Mouse (Mus musculus) heart, embryonic 14.5 days (tissue): ENCODE data around the gene Sult3a2. TPM values are rescaled to one million over a fixed set of nuclear protein-coding genes. Genes with fewer than 3 reads are reported as not detected.
"Not testable (repeated sequence)": the region's sequence is repeated elsewhere in the genome, so short reads cannot be mapped to it uniquely, and the experiment has no call there.

Experiments used
- ATAC-seq: fragments of 200-750 bp; cut with Nextera tagmentation; 2 replicates; pipeline ENCODE4 v1.8.0; 2017; ENCODE audit warnings: low read depth, moderate TSS enrichment; ENCODE audit not compliant: insufficient number of reproducible peaks, insufficient read depth, low FRiP score
- H3K27ac ChIP-seq, 2 experiments: fragments of 200-500 bp in 1 of 2; fragments of 300-500 bp in 1 of 2; sonication (generic) in 1 of 2; replicated peaks in 1 of 2; 2 replicates each; pipeline ENCODE4 v1.5.1; 2012 to 2014; ENCODE audit warnings: low read depth in 2 of 2, low read length in 2 of 2, control low read depth in 1 of 2, mild to moderate bottlenecking in 1 of 2, mixed read lengths in 1 of 2; ENCODE audit not compliant: control insufficient read depth in 1 of 2, insufficient read depth in 1 of 2
- H3K27me3 ChIP-seq: fragments of 300-500 bp; sonication (generic); 2 replicates; pipeline ENCODE4 v1.6.1; 2014; ENCODE audit warnings: mild to moderate bottlenecking, low read length, control low read depth; ENCODE audit not compliant: control insufficient read depth, insufficient read depth
- H3K36me3 ChIP-seq: fragments of 300-500 bp; sonication (generic); 2 replicates; pipeline ENCODE4 v1.6.1; 2014; ENCODE audit warnings: mild to moderate bottlenecking, control low read depth, low read length, mixed read lengths; ENCODE audit not compliant: control insufficient read depth, insufficient read depth
- H3K4me1 ChIP-seq, 2 experiments: fragments of 200-500 bp in 1 of 2; fragments of 300-500 bp in 1 of 2; sonication (generic) in 1 of 2; 2 replicates each; pipeline ENCODE4 v1.6.1; 2012 to 2014; ENCODE audit warnings: low read length in 2 of 2, control low read depth in 1 of 2, mixed read lengths in 1 of 2; ENCODE audit not compliant: control insufficient read depth in 2 of 2, insufficient read depth in 2 of 2
- H3K4me2 ChIP-seq: fragments of 300-500 bp; sonication (generic); 2 replicates; pipeline ENCODE4 v1.6.1; 2014; ENCODE audit warnings: mild to moderate bottlenecking, low read length
- H3K4me3 ChIP-seq, 2 experiments: fragments of 200-500 bp in 1 of 2; fragments of 300-500 bp in 1 of 2; sonication (generic) in 1 of 2; 2 replicates each; pipeline ENCODE4 v1.5.1; 2012 to 2014; ENCODE audit warnings: low read length in 2 of 2, mild to moderate bottlenecking in 2 of 2, control low read depth in 1 of 2, low read depth in 1 of 2, moderate library complexity in 1 of 2; ENCODE audit not compliant: control insufficient read depth in 1 of 2, insufficient read depth in 1 of 2
- H3K9ac ChIP-seq: fragments of 300-500 bp; sonication (generic); 2 replicates; pipeline ENCODE4 v1.6.1; 2014; ENCODE audit warnings: mild to moderate bottlenecking, low read length
- H3K9me3 ChIP-seq: fragments of 300-500 bp; sonication (generic); 2 replicates; pipeline ENCODE4 v1.6.1; 2016; ENCODE audit warnings: low read length, control low read depth; ENCODE audit not compliant: control insufficient read depth
- WGBS: fragments of 180-500 bp; shearing (Covaris S2); extraction: QIAGEN DNeasy Blood & Tissue Kit; methylation state at CpG from one replicate; pipeline ENCODE4 v1.1.7; 2014; 5-methylcytosine and 5-hydroxymethylcytosine counted together
- polyA plus RNA-seq: library from polyadenylated mRNA; unstranded; fragments of >200 nt; fragmentation: Nextera tagmentation; extraction: Ambion mirVana; gene quantifications from 2 replicates; pipeline ENCODE4 v1.2.1, GENCODE M21; 2014

Sult3a2 gene
- not detected in 2 replicates for polyA plus RNA-seq

GRCm38 (mm10) chr10:33786604-33787003 lies at the start of gene Sult3a2:
Gene Sult3a2 (minus strand): TSS chr10:33786704.
- Histone ChIP-seq H3K4me2 (no peak within 1 kb of the TSS), H3K4me1 (no peaks in the 10 kb centered on the region), H3K9me3 (no peaks in the 10 kb centered on the region), H3K4me3 (no peak within 1 kb of the TSS), H3K27ac (no peak within 1 kb of the TSS), H3K27me3 (no peaks in the 10 kb centered on the region), H3K36me3 (no peaks in the 10 kb centered on the region), H3K9ac (no peak within 1 kb of the TSS)
- no peak for ATAC-seq
- WGBS: 73% methylated on average over 3 of the region's 3 CpGs

- WGBS: 88% methylated on average over 3 of the region's 3 CpGs
- Histone ChIP-seq H3K27me3 (no peaks in the 10 kb centered on the region), H3K27ac (no peak overlapping the region)
Measured at GRCm38 (mm10) chr10:33820892-33821291, 34.4 kb upstream of the Sult3a2 start.

DNA sequence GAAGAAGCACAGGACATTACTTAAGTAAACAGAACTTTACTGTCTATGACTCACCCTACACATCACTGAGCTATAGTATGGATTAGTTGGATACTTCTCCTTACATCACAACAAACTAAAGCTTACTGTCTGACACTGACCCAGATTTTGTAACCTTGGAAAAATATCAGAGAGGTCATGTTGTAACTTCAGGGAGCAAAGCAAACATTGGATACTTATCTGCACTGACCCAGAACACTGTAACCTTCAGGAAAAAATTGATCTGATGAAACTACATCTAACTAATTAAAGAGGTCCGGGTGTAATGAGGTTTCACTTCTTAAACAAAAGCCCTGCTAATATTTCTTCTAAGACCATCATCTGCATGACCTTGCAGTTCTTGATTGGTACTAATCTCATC lies 30.4 kb upstream of the Sult3a2 start:
- no peak overlapping the region for H3K9ac ChIP-seq
- H3K27me3 ChIP-seq: no peaks in the 10 kb centered on the region
- H3K36me3 ChIP-seq: no peaks in the 10 kb centered on the region
- H3K4me3 ChIP-seq: no peak overlapping the region
- no peak overlapping the region for H3K27ac ChIP-seq
- no peak overlapping the region for H3K4me2 ChIP-seq
- H3K9me3 ChIP-seq: no peaks in the 10 kb centered on the region
- 45% methylated on average over 1 of the region's 1 CpGs for WGBS
- ATAC-seq: no peak
- H3K4me1 ChIP-seq: no peaks in the 10 kb centered on the region

More at GRCm38 (mm10) chr10:33820892-33821291, 34.4 kb upstream of the Sult3a2 start:
- H3K4me2 ChIP-seq: no peak overlapping the region
- H3K4me1 ChIP-seq: no peaks in the 10 kb centered on the region
- H3K9me3 ChIP-seq: no peaks in the 10 kb centered on the region
- no peak overlapping the region for H3K9ac ChIP-seq
- no peaks in the 10 kb centered on the region for H3K36me3 ChIP-seq
- H3K4me3 ChIP-seq: no peak overlapping the region
- no peak for ATAC-seq

DNA sequence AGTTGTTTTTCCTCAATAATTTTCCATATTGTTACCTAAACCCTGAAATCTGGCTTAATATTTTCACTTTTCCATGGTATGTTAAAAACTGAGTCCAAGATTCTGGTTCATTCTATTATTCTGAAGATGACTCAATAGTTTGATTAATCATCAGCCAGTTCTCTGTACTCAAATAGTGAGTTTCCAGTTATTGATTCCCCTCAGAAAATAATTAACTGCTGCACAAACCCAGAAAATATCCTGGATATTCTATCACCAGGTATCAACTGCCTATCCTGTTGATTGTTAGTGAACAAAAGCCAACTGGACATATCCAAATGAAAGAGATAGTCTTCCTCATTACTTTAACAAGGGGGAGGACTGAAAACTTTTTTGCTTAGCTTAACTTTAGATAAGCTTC lies 27.8 kb upstream of the Sult3a2 start:
- H3K9me3 ChIP-seq: no peaks in the 10 kb centered on the region
- no peak overlapping the region for H3K4me3 ChIP-seq
- no peaks in the 10 kb centered on the region for H3K36me3 ChIP-seq
- no peak for ATAC-seq
- H3K27ac ChIP-seq: no peak overlapping the region
- no peaks in the 10 kb centered on the region for H3K4me1 ChIP-seq
- no peak overlapping the region for H3K4me2 ChIP-seq
- no peaks in the 10 kb centered on the region for H3K27me3 ChIP-seq
- H3K9ac ChIP-seq: no peak overlapping the region

DNA sequence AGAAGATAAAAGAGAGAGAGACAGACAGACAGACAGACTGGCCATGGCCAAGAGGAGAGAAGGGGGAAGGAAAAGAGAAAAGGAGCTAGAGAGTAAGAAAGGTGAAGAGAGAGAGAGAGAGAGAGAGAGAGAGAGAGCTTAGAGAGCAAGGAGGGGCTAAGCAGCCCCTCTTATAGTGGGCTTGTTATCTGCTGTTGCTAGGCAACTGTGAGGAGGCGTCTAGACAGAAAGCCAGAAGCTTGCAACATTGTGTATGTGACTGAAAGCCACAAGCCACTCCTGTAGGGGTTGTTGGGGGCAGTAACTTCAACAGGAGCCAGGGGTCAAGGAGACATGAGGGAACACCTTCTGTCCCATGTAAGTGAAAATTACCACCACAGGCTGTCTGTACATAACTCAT lies 25.3 kb upstream of the Sult3a2 start:
- no peak overlapping the region for H3K4me2 ChIP-seq
- no peaks in the 10 kb centered on the region for H3K4me1 ChIP-seq
- no peak overlapping the region for H3K27ac ChIP-seq
- H3K27me3 ChIP-seq: no peaks in the 10 kb centered on the region
- WGBS: 0% methylated on average over 1 of the region's 1 CpGs
- H3K4me3 ChIP-seq: no peak overlapping the region
- no peaks in the 10 kb centered on the region for H3K36me3 ChIP-seq
- ATAC-seq: no peak
- H3K9me3 ChIP-seq: no peaks in the 10 kb centered on the region
- H3K9ac ChIP-seq: no peak overlapping the region

DNA sequence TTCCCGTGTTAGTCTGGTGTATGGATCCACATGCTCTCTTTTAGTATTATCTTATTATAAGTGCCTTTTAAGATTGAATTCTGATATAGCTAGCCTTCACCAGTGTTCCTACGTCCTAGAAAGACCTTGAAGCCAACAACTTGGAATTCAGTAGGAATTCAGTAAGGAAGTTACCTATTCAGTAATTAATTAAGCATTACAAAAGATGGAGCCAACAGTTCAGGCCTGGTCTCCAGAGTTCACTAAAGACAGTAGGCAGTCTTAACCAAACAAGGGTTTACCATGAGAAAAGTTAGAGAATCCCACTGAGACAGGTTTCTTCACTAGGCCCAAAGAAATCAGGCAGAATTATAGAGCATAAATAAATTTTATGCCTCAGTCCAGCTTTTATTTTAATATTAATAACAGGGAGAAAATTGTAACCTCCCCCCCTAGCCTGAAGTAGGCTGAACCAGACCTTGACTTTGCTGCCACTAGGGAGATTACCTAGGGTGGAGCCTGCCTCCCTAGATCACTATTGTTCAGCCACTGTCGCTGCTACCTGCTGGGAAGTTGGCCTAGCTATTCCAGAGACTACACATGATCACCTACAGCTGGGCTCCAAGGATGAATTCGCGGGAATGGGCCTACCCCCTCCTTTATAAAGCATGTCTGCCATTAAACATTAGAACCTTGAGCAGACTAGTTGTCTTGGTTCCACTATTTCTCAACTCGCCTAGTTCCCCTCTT lies 10.9 kb upstream of the Sult3a2 start:
- not testable (repeated sequence) for ATAC-seq, H3K36me3 ChIP-seq, H3K4me3 ChIP-seq, H3K9ac ChIP-seq, H3K4me1 ChIP-seq, H3K4me2 ChIP-seq, H3K27me3 ChIP-seq, H3K27ac ChIP-seq, H3K9me3 ChIP-seq
- 69% methylated on average over 6 of the region's 6 CpGs for WGBS

GRCm38 (mm10) chr10:33796269-33796915 lies 9.9 kb upstream of the Sult3a2 start:
- not testable (repeated sequence) for H3K4me3 ChIP-seq, H3K4me2 ChIP-seq, H3K9me3 ChIP-seq, H3K27me3 ChIP-seq, H3K27ac ChIP-seq, H3K9ac ChIP-seq, ATAC-seq, H3K4me1 ChIP-seq, H3K36me3 ChIP-seq
- WGBS: 80% methylated on average over 4 of the region's 4 CpGs

DNA sequence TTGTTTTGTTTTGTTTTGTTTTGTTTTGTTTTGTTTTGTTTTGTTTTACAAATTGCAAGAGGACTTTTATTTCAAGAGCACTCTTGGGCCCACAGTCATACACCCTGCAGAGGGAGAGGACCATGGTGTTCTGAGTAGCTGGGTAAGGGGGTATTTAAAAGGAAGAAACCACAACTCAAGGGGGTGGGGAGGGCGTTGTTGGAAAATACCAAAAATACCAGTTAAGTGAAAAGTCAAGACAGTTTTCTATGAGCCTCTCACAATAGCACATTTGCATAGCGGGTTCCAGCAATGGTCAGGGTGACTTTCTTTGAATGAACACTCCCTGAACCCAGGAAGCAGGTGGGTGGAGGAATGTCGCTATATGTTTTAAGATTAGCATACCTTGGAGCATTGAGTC lies 5.7 kb upstream of the Sult3a2 start:
- WGBS: 73% methylated on average over 3 of the region's 3 CpGs
- H3K4me1 ChIP-seq, H3K4me3 ChIP-seq, ATAC-seq, H3K4me2 ChIP-seq, H3K36me3 ChIP-seq, H3K27ac ChIP-seq, H3K27me3 ChIP-seq, H3K9me3 ChIP-seq, H3K9ac ChIP-seq: not testable (repeated sequence)
